Mouse (Mus musculus) CH12.LX (cell line): ENCODE measurements around the gene Syndig1. TPM values are rescaled to one million over a fixed set of nuclear protein-coding genes. Genes with fewer than 3 reads are reported as not detected.

Source experiments
- DNase-seq: peaks from one replicate; pipeline ENCODE4 v3.0.0-alpha.2; 2013; ENCODE audit errors: extremely low read depth
- H3K27ac ChIP-seq: 2 replicates; pipeline ENCODE4 v1.5.1; 2012; ENCODE audit warnings: low read depth, mild to moderate bottlenecking, control low read depth, moderate library complexity; ENCODE audit not compliant: insufficient read depth
- H3K27me3 ChIP-seq: replicated peaks from 2 replicates; pipeline ENCODE3; 2012; ENCODE audit warnings: inconsistent platforms
- H3K36me3 ChIP-seq, 2 experiments: replicated peaks in 1 of 2; 2 replicates each; pipeline versions ENCODE3 to v1.6.1; 2012; ENCODE audit warnings: inconsistent platforms in 1 of 2, low read length in 1 of 2, mild to moderate bottlenecking in 1 of 2, mixed read lengths in 1 of 2, moderate library complexity in 1 of 2; ENCODE audit not compliant: control insufficient read depth in 1 of 2, insufficient read depth in 1 of 2
- H3K4me1 ChIP-seq, 2 experiments: 2 replicates each; pipeline ENCODE4 v1.6.1; 2012; ENCODE audit warnings: inconsistent platforms in 1 of 2, moderate library complexity in 1 of 2; ENCODE audit not compliant: insufficient read depth in 2 of 2, control insufficient read depth in 1 of 2
- H3K4me2 ChIP-seq: 2 replicates; pipeline ENCODE4 v1.6.1; 2012; ENCODE audit warnings: low read depth, mild to moderate bottlenecking, control low read depth; ENCODE audit not compliant: poor library complexity, insufficient read depth, severe bottlenecking
- H3K4me3 ChIP-seq, 3 experiments: fragments of 150-350 bp in 1 of 3; sonication (generic) in 1 of 3; replicated peaks in 1 of 3; 2 replicates each; pipeline versions ENCODE3 to v1.5.1; 2011 to 2012; ENCODE audit warnings: low read depth in 2 of 3, low read length in 2 of 3, mild to moderate bottlenecking in 2 of 3, moderate library complexity in 2 of 3, control low read depth in 1 of 3, improper control_type of control experiment in 1 of 3, inconsistent platforms in 1 of 3, mixed read lengths in 1 of 3; ENCODE audit not compliant: poor library complexity in 1 of 3
- H3K79me2 ChIP-seq: replicated peaks from 2 replicates; pipeline ENCODE4 v1.6.1; 2012; ENCODE audit warnings: mild to moderate bottlenecking, moderate library complexity; ENCODE audit not compliant: control insufficient read depth, poor library complexity, insufficient read depth, severe bottlenecking; ENCODE audit errors: extremely low read depth
- H3K9ac ChIP-seq: 2 replicates; pipeline ENCODE4 v1.6.1; 2012; ENCODE audit warnings: low read depth, mild to moderate bottlenecking, control low read depth, moderate library complexity; ENCODE audit not compliant: insufficient read depth
- H3K9me3 ChIP-seq: replicated peaks from 2 replicates; pipeline ENCODE3; 2012; ENCODE audit warnings: low read length, inconsistent platforms, mixed read lengths
- BHLHE40 ChIP-seq: IDR thresholded peaks from 2 replicates; pipeline ENCODE4 v1.6.1; 2011; ENCODE audit warnings: mild to moderate bottlenecking, low read depth, low read length, improper control_type of control experiment
- CHD1 ChIP-seq: IDR thresholded peaks from 2 replicates; pipeline ENCODE4 v1.6.1; 2012; ENCODE audit warnings: low read depth, low read length, improper control_type of control experiment, inconsistent platforms
- CHD2 ChIP-seq: IDR thresholded peaks from 2 replicates; pipeline ENCODE4 v1.6.1; 2011; ENCODE audit warnings: low read length, improper control_type of control experiment
- CTCF ChIP-seq, 2 experiments: IDR thresholded peaks in 1 of 2; conservative IDR thresholded peaks in 1 of 2; 2 replicates each; pipeline ENCODE4 v1.5.1; 2011 to 2012; ENCODE audit warnings: low read depth in 2 of 2, low read length in 2 of 2, improper control_type of control experiment in 1 of 2, inconsistent platforms in 1 of 2, mild to moderate bottlenecking in 1 of 2, moderate library complexity in 1 of 2
- ELF1 ChIP-seq: IDR thresholded peaks from 2 replicates; pipeline ENCODE4 v1.6.1; 2014; ENCODE audit warnings: low read depth, mild to moderate bottlenecking, inconsistent platforms, low read length, improper control_type of control experiment
- EP300 ChIP-seq: IDR thresholded peaks from 2 replicates; pipeline ENCODE4 v1.6.1; 2011; ENCODE audit warnings: low read length, improper control_type of control experiment
- GABPA ChIP-seq: IDR thresholded peaks from 2 replicates; pipeline ENCODE4 v1.6.1; 2012; ENCODE audit warnings: low read depth, low read length, improper control_type of control experiment, inconsistent platforms; ENCODE audit not compliant: insufficient replicate concordance
- IRF4 ChIP-seq: IDR thresholded peaks from 2 replicates; pipeline ENCODE4 v1.6.1; 2014; ENCODE audit warnings: low read depth, mild to moderate bottlenecking, inconsistent platforms, low read length, improper control_type of control experiment
- JUND ChIP-seq: conservative IDR thresholded peaks from 2 replicates; pipeline ENCODE4 v1.6.1; 2011; ENCODE audit warnings: low read depth, low read length, improper control_type of control experiment
- KAT2A ChIP-seq: IDR thresholded peaks from 2 replicates; pipeline ENCODE4 v1.6.1; 2012; ENCODE audit warnings: low read length, improper control_type of control experiment, inconsistent platforms; ENCODE audit not compliant: insufficient replicate concordance
- MAFK ChIP-seq: IDR thresholded peaks from 2 replicates; pipeline ENCODE4 v1.6.1; 2011; ENCODE audit warnings: low read length, improper control_type of control experiment; ENCODE audit not compliant: insufficient replicate concordance
- MEF2A ChIP-seq: IDR thresholded peaks from 2 replicates; pipeline ENCODE4 v1.6.1; 2014; ENCODE audit warnings: low read depth, mild to moderate bottlenecking, inconsistent platforms, low read length, improper control_type of control experiment, borderline replicate concordance
- POLR2AphosphoS2 ChIP-seq: IDR thresholded peaks from 2 replicates; pipeline ENCODE4 v1.6.1; 2011; ENCODE audit warnings: low read depth, low read length, improper control_type of control experiment
- RCOR1 ChIP-seq: conservative IDR thresholded peaks from 2 replicates; pipeline ENCODE4 v1.6.1; 2012; ENCODE audit warnings: low read depth, mild to moderate bottlenecking, inconsistent platforms, low read length, improper control_type of control experiment
- SIN3A ChIP-seq: IDR thresholded peaks from 2 replicates; pipeline ENCODE4 v1.6.1; 2012; ENCODE audit warnings: low read length, improper control_type of control experiment, inconsistent platforms
- SMC3 ChIP-seq: IDR thresholded peaks from 2 replicates; pipeline ENCODE4 v1.6.1; 2011; ENCODE audit warnings: low read depth, low read length, improper control_type of control experiment
- TBP ChIP-seq: conservative IDR thresholded peaks from 2 replicates; pipeline ENCODE4 v1.6.1; 2011; ENCODE audit warnings: low read depth, low read length, improper control_type of control experiment
- UBTF ChIP-seq: IDR thresholded peaks from 2 replicates; pipeline ENCODE4 v1.6.1; 2012; ENCODE audit warnings: low read depth, mild to moderate bottlenecking, inconsistent platforms, low read length, improper control_type of control experiment, moderate library complexity
- USF1 ChIP-seq: IDR thresholded peaks from 2 replicates; pipeline ENCODE4 v1.6.1; 2014; ENCODE audit warnings: low read depth, mild to moderate bottlenecking, inconsistent platforms, low read length, improper control_type of control experiment
- USF2 ChIP-seq: conservative IDR thresholded peaks from 2 replicates; pipeline ENCODE4 v1.6.1; 2011; ENCODE audit warnings: low read depth, low read length, improper control_type of control experiment
- ZMIZ1 ChIP-seq: IDR thresholded peaks from 2 replicates; pipeline ENCODE4 v1.6.1; 2012; ENCODE audit warnings: low read depth, mild to moderate bottlenecking, inconsistent platforms, low read length, improper control_type of control experiment
- dilution Hi-C: fragments of 300-500 bp; cut with MboI; formaldehyde crosslinking; loops from 2 replicates; pipeline ENCODE4 v1.14.3; 2020; ENCODE audit warnings: low sequenced_read_pairs; ENCODE audit not compliant: extremely low pct_unique_long_range_greater_than_20kb, extremely low pct_ligation_motif_present
- in situ Hi-C: fragments of 300-500 bp; cut with MboI; formaldehyde crosslinking; loops from 3 replicates; pipeline ENCODE4 v1.14.3; 2019; ENCODE audit warnings: low sequenced_read_pairs, low pct_ligation_motif_present, low pct_unique_long_range_greater_than_20kb, mixed read lengths
- polyA plus RNA-seq: library from polyadenylated mRNA; unstranded; fragments of >175 nt; gene quantifications from 2 replicates; pipeline ENCODE4 v1.2.1, GENCODE M21; 2012; ENCODE audit warnings: low read depth; ENCODE audit not compliant: insufficient read length
- total RNA-seq, 2 experiments: library from RNA; depleted of rRNA; stranded (reverse); fragments of 300-350 nt in 1 of 2; fragments of >200 nt in 1 of 2; gene quantifications; 2 replicates each; pipeline ENCODE4 v1.2.3; 2012 to 2014

Gene Syndig1
- total and polyA plus RNA-seq, 3 experiments: not detected

- H3K4me1 ChIP-seq: no peaks in the 10 kb centered on the region
- H3K27ac ChIP-seq: no peak overlapping the region
- no peaks in the 10 kb centered on the region for H3K36me3 ChIP-seq
- dilution Hi-C loops (no loop called here), in situ Hi-C loops (no loop called here)
- no peak for DNase-seq
- no peaks in the 10 kb centered on the region for H3K27me3 ChIP-seq
- no peak overlapping the region for H3K4me3 ChIP-seq
- no peaks in the 10 kb centered on the region for H3K79me2 ChIP-seq
- H3K9me3 ChIP-seq: no peaks in the 10 kb centered on the region
- TF ChIP-seq CTCF (conservative IDR thresholded peaks at IDR 0.05 in 1 of 2, IDR thresholded peaks at IDR 0.05 in 1 of 2; ENCODE audit: low read depth in 2 of 2, low read length in 2 of 2) (no peak), SIN3A (no peak), GABPA (no peak), ZMIZ1 (no peak), MEF2A (no peak), UBTF (no peak), USF2 (no peak), KAT2A (no peak), BHLHE40 (no peak), TBP (no peak), USF1 (no peak), POLR2AphosphoS2 (no peak), ELF1 (no peak)
- H3K9ac ChIP-seq: no peak overlapping the region
- no peak overlapping the region for H3K4me2 ChIP-seq
These were observed 32.0 kb downstream of the Syndig1 start for GRCm38 (mm10) chr2:149861002-149861401.

DNA sequence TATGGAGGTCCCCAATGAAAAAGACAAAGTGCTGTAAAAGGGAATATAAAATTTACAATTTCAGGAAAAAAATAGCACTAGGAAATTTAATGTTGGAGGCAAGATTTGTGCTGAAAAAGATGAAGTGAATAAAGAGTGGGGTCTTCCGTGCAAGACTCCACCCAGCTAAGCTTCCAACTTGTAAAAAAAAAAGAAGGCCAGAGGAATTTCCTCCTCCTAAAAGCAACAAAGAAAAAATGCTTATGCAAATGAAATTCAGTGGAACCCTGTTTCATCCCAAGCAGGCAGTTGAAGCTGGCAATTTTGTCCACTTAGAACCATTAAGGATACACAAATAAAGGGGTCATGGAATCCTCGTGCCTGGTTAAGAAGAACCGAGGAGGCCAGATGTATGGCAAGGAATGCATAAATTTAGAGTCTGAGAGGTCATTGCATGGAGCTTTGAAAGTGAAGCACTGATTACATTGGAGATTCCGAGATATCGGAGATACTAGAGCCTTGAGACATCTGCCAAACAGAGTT, 37.0 kb downstream of the Syndig1 start:
- TF ChIP-seq ZMIZ1 (no peak), SMC3 (no peak), CHD2 (no peak), CTCF (conservative IDR thresholded peaks at IDR 0.05 in 1 of 2, IDR thresholded peaks at IDR 0.05 in 1 of 2; ENCODE audit: low read depth in 2 of 2, low read length in 2 of 2) (no peak), GABPA (no peak), MAFK (no peak), JUND (no peak), EP300 (no peak), RCOR1 (no peak), IRF4 (no peak), USF2 (no peak), ELF1 (no peak), CHD1 (no peak), KAT2A (no peak)
- no peaks in the 10 kb centered on the region for H3K79me2 ChIP-seq
- dilution Hi-C loops (no loop called here), in situ Hi-C loops (no loop called here)
- H3K36me3 ChIP-seq: no peaks in the 10 kb centered on the region
- H3K4me1 ChIP-seq: no peaks in the 10 kb centered on the region
- no peak overlapping the region for H3K9ac ChIP-seq
- no peak overlapping the region for H3K4me3 ChIP-seq
- no peaks in the 10 kb centered on the region for H3K27me3 ChIP-seq
- H3K4me2 ChIP-seq: no peak overlapping the region
- no peak for DNase-seq
- H3K27ac ChIP-seq: no peak overlapping the region
- H3K9me3 ChIP-seq: no peaks in the 10 kb centered on the region
